Mouse (Mus musculus): ENCODE measurements around the gene Gpr12.
"Not testable (repeated sequence)": the region's sequence is repeated elsewhere in the genome, so short reads cannot be mapped to it uniquely, and the experiment has no call there.

- TF ChIP-seq MXI1 (IDR thresholded peaks at IDR 0.05; ENCODE audit: low read depth, low read length); CTCF (IDR thresholded peaks at IDR 0.05 in 2 of 3, conservative IDR thresholded peaks at IDR 0.05 in 1 of 3; ENCODE audit: control insufficient read depth in 1 of 3, insufficient read depth in 1 of 3, low read depth in 2 of 3, low read length in 3 of 3, poor library complexity in 1 of 3, severe bottlenecking in 1 of 3); SIN3A (IDR thresholded peaks at IDR 0.05; ENCODE audit: low read length); POLR2A (IDR thresholded peaks at IDR 0.05; ENCODE audit: control insufficient read depth in 1 of 2, insufficient read depth in 1 of 2, low read depth in 1 of 2, low read length in 2 of 2, poor library complexity in 1 of 2); ZC3H11A (IDR thresholded peaks at IDR 0.05; ENCODE audit: low read depth, low read length); GATA1 (IDR thresholded peaks at IDR 0.05; ENCODE audit: low read depth, low read length); ZNF384 (IDR thresholded peaks at IDR 0.05; ENCODE audit: low read depth, low read length); MAFK (IDR thresholded peaks at IDR 0.05; ENCODE audit: borderline replicate concordance, low read depth, low read length); BHLHE40 (IDR thresholded peaks at IDR 0.05; ENCODE audit: borderline replicate concordance, low read depth, low read length); CHD2 (IDR thresholded peaks at IDR 0.05; ENCODE audit: low read length); GABPA (IDR thresholded peaks at IDR 0.05; ENCODE audit: low read depth, low read length); E2F4 (IDR thresholded peaks at IDR 0.05; ENCODE audit: borderline replicate concordance, low read depth, low read length): not testable (repeated sequence)
Observed at GRCm38 (mm10) chr5:146572735-146573042, 12.3 kb downstream of the Gpr12 start.
